Mouse (Mus musculus) splenic B cell, adult 2 months (primary cell): Measurements from ENCODE around the gene Rcbtb1.

Source experiments
- DNase-seq: peaks from one replicate; pipeline ENCODE4 v3.0.0-alpha.2; 2011; ENCODE audit warnings: low read depth, low spot score
- H3K27me3 ChIP-seq: 2 replicates; pipeline ENCODE4 v1.6.1; 2012; ENCODE audit warnings: mild to moderate bottlenecking, low read length, moderate library complexity, mixed read lengths; ENCODE audit not compliant: control insufficient read depth, poor library complexity, insufficient read depth, severe bottlenecking
- H3K36me3 ChIP-seq: 2 replicates; pipeline ENCODE4 v1.6.1; 2012; ENCODE audit warnings: mild to moderate bottlenecking, low read length, moderate library complexity, mixed read lengths; ENCODE audit not compliant: control insufficient read depth, poor library complexity, insufficient read depth, severe bottlenecking

The Rcbtb1 gene

GRCm38 (mm10) chr14:59200711-59201603, at the start of gene Rcbtb1:
TSS of gene Rcbtb1 (plus strand) at chr14:59201209.
- H3K36me3 ChIP-seq, result no peaks in the 10 kb centered on the region
- DNase-seq, result peak; percentile 93
- H3K27me3 ChIP-seq, result no peaks in the 10 kb centered on the region

- Histone ChIP-seq H3K36me3 (no peaks in the 10 kb centered on the region), H3K27me3 (no peaks in the 10 kb centered on the region)
- no peak for DNase-seq
Measured at GRCm38 (mm10) chr14:59155589-59155988, 45.4 kb upstream of the Rcbtb1 start.

GRCm38 (mm10) chr14:59157016-59157698, 43.9 kb upstream of the Rcbtb1 start:
- H3K27me3 ChIP-seq, result no peaks in the 10 kb centered on the region
- DNase-seq, result no peak
- no peaks in the 10 kb centered on the region for H3K36me3 ChIP-seq

- no peaks in the 10 kb centered on the region for H3K27me3 ChIP-seq
- no peaks in the 10 kb centered on the region for H3K36me3 ChIP-seq
- DNase-seq, result no peak
Measured at GRCm38 (mm10) chr14:59178649-59179048, 22.4 kb upstream of the Rcbtb1 start, which contains the start of gene Gm5142. TSS of gene Gm5142 (minus strand) at chr14:59178749.

- Histone ChIP-seq H3K27me3 (no peaks in the 10 kb centered on the region), H3K36me3 (no peaks in the 10 kb centered on the region)
- no peak for DNase-seq
Measured at GRCm38 (mm10) chr14:59182732-59183131, 18.3 kb upstream of the Rcbtb1 start.

- Histone ChIP-seq H3K27me3 (no peaks in the 10 kb centered on the region), H3K36me3 (no peaks in the 10 kb centered on the region)
- peak; percentile 20 for DNase-seq
Measured at GRCm38 (mm10) chr14:59185514-59185913, 15.5 kb upstream of the Rcbtb1 start.

GRCm38 (mm10) chr14:59186121-59186520, 14.9 kb upstream of the Rcbtb1 start:
- no peaks in the 10 kb centered on the region; the same call in 1 of the 2 replicates for H3K27me3 ChIP-seq
- H3K36me3 ChIP-seq, result no peaks in the 10 kb centered on the region
- no peak for DNase-seq

- peak; percentile 47 for DNase-seq
- Histone ChIP-seq H3K36me3 (no peaks in the 10 kb centered on the region), H3K27me3 (no peaks in the 10 kb centered on the region)
Measured at GRCm38 (mm10) chr14:59201604-59202215, 701 bp downstream of the Rcbtb1 start.

GRCm38 (mm10) chr14:59205461-59205860, 4.5 kb downstream of the Rcbtb1 start:
- Histone ChIP-seq H3K36me3 (no peaks in the 10 kb centered on the region), H3K27me3 (no peaks in the 10 kb centered on the region)
- no peak for DNase-seq

- Histone ChIP-seq H3K36me3 (no peaks in the 10 kb centered on the region), H3K27me3 (no peaks in the 10 kb centered on the region)
- DNase-seq, result no peak
Measured at GRCm38 (mm10) chr14:59205976-59206583, 5.1 kb downstream of the Rcbtb1 start.

GRCm38 (mm10) chr14:59209003-59209402, 8.0 kb downstream of the Rcbtb1 start:
- no peaks in the 10 kb centered on the region for H3K27me3 ChIP-seq
- 0 out of 2 replicates have a peak, but pooled peaks cover 4% of the 10 kb centered on the region for H3K36me3 ChIP-seq
- no peak for DNase-seq

GRCm38 (mm10) chr14:59209816-59210215, 8.8 kb downstream of the Rcbtb1 start:
- no peak for DNase-seq
- H3K36me3 ChIP-seq, result 0 out of 2 replicates have a peak, but pooled peaks cover 4% of the 10 kb centered on the region
- H3K27me3 ChIP-seq, result no peaks in the 10 kb centered on the region

GRCm38 (mm10) chr14:59219241-59219640, 18.2 kb downstream of the Rcbtb1 start:
- H3K36me3 ChIP-seq, result peaks cover 8% of the 10 kb centered on the region
- H3K27me3 ChIP-seq, result no peaks in the 10 kb centered on the region
- no peak for DNase-seq

GRCm38 (mm10) chr14:59226240-59226639, 25.2 kb downstream of the Rcbtb1 start:
- Histone ChIP-seq H3K36me3 (peaks cover 18% of the 10 kb centered on the region), H3K27me3 (no peaks in the 10 kb centered on the region)
- DNase-seq, result no peak
